Mouse (Mus musculus): ENCODE data around the gene Cep41. TPM values are rescaled to one million over a fixed set of nuclear protein-coding genes. Genes with fewer than 3 reads are reported as not detected.
A peak's percentile ranks its signal among the peaks of the same experiment; 100 is the strongest.

Cep41 gene
- polyA plus RNA-seq, 1 experiment from 2014 or later, result 14.2 TPM

DNA sequence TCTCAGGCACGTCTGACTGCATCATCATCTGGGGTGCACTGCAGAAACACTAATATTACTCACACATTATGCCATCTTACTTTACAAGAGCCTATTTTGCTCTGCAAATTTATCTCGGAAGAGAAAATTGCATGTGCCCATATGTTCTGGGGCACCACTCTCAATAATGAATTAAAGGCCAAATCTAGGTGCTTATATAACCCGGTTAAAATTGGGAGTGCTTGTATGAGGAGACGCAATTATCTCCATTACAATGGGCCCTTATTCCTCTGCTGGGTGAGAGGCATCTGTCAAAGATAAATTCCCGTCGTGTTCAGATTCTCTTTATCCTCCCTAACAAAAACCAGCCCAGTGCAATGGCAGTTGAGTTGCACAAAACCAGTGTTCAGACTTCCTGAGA, 28.8 kb downstream of the Cep41 start:
- ATAC-seq (ENCODE audit: low FRiP score), result no peak
- Histone ChIP-seq H3K9me3 (no peaks in the 10 kb centered on the region), H3K4me2 (no peak overlapping the region), H3K9ac (no peak overlapping the region), H3K27ac (peak overlapping the region; percentile 14), H3K27me3 (no peaks in the 10 kb centered on the region), H3K4me1 (replicated peaks) (peaks cover 15% of the 10 kb centered on the region), H3K4me3 (no peak overlapping the region), H3K36me3 (no peaks in the 10 kb centered on the region)
- 29% methylated on average over 6 of the region's 6 CpGs for WGBS

DNA sequence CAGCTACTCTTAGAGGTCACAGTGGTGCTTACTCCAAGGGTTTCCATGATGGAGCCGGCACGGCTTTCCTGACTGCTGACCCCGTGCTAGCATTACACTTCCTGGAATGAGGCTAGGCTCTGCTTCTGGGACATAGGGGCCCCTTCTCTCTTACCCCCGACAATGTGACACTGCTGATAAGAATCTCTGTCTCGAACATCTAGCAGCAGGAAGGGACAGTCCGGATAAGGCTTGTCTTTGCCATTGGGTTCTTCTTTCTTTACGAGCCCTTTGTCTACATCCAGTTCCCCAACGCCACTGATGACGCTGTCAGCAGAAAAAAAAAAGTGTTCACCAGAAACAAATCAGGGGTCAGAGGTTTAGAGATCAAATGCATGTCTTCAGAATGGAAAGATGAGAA, 34.9 kb downstream of the Cep41 start:
- H3K27me3 ChIP-seq, result no peaks in the 10 kb centered on the region
- H3K4me2 ChIP-seq, result no peak overlapping the region
- peaks cover 30% of the 10 kb centered on the region for H3K4me1 ChIP-seq (replicated peaks)
- H3K27ac ChIP-seq, result no peak overlapping the region
- ATAC-seq (ENCODE audit: low FRiP score), result no peak
- no peak overlapping the region for H3K9ac ChIP-seq
- H3K9me3 ChIP-seq, result no peaks in the 10 kb centered on the region
- no peak overlapping the region for H3K4me3 ChIP-seq
- H3K36me3 ChIP-seq, result no peaks in the 10 kb centered on the region
- WGBS, result 68% methylated on average over 9 of the region's 9 CpGs

DNA sequence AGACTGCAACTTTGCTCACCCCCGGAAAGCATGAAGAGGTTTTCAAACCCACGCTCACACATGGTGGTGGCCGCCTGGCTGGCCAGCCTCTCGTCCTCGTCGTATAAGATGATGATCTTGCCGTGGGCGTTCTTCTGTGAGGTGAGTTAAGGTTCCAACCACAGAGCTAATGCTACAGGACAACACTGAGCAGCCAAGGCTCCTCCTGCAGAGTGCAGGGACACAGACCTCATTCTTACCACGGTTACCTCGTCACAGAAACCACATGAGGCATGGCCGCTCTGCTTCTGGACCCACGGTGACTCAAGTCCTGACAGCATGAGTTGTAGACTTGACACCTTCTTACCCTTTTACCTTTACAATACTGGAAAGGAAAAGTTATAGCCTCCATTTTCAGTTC, 36.3 kb downstream of the Cep41 start:
- Histone ChIP-seq H3K27ac (no peak overlapping the region), H3K4me1 (replicated peaks) (peaks cover 43% of the 10 kb centered on the region), H3K27me3 (no peaks in the 10 kb centered on the region), H3K4me3 (no peak overlapping the region), H3K9me3 (no peaks in the 10 kb centered on the region), H3K9ac (no peak overlapping the region), H3K4me2 (no peak overlapping the region), H3K36me3 (no peaks in the 10 kb centered on the region)
- 94% methylated on average over 12 of the region's 12 CpGs for WGBS
- no peak for ATAC-seq (ENCODE audit: low FRiP score)

DNA sequence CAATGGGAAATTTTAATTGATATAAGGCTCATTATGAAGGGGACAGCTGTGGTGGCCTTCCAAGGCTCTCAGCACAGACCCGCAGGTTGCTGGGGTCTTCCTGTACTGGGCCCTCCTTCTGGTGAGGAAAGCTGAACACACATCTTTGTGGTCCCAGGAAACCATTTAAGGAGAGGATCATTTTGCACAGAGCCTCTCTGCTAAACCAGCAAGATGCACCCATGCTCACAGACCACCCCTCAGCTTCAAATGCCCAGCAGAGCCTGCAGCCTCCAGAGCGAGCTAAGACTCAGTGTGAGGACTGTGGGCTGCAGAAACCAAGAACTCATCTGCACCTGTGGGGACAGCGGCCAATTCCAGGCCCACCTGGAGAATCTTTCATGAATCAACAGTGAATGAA, 38.6 kb downstream of the Cep41 start:
- Histone ChIP-seq H3K9me3 (no peaks in the 10 kb centered on the region), H3K4me2 (no peak overlapping the region), H3K4me1 (replicated peaks) (peaks cover 46% of the 10 kb centered on the region), H3K36me3 (no peaks in the 10 kb centered on the region), H3K27me3 (no peaks in the 10 kb centered on the region), H3K27ac (peak overlapping the region; percentile 80), H3K4me3 (no peak overlapping the region), H3K9ac (peak overlapping the region; percentile 19; the same call in 1 of the 2 replicates)
- 71% methylated on average over 3 of the region's 3 CpGs for WGBS
- ATAC-seq (ENCODE audit: low FRiP score), result no peak

- no peaks in the 10 kb centered on the region for H3K27me3 ChIP-seq
- peak overlapping the region; percentile 80 for H3K27ac ChIP-seq
- ATAC-seq (ENCODE audit: low FRiP score), result peak; percentile 33; the same call in 1 of the 2 replicates
- H3K36me3 ChIP-seq, result no peaks in the 10 kb centered on the region
- no peak overlapping the region; the same call in 1 of the 2 replicates for H3K9ac ChIP-seq
- no peak overlapping the region for H3K4me2 ChIP-seq
- no peaks in the 10 kb centered on the region for H3K9me3 ChIP-seq
- H3K4me1 ChIP-seq (replicated peaks), result peaks cover 51% of the 10 kb centered on the region
- no peak overlapping the region for H3K4me3 ChIP-seq
- 24% methylated on average over 6 of the region's 6 CpGs for WGBS
These were observed 39.1 kb downstream of the Cep41 start for GRCm38 (mm10) chr6:30654402-30654859.

GRCm38 (mm10) chr6:30653518-30653917, 40.0 kb downstream of the Cep41 start:
- no peak for ATAC-seq (ENCODE audit: low FRiP score)
- H3K27me3 ChIP-seq, result no peaks in the 10 kb centered on the region
- H3K4me3 ChIP-seq, result no peak overlapping the region
- peak overlapping the region; percentile 80 for H3K27ac ChIP-seq
- H3K4me1 ChIP-seq (replicated peaks), result peaks cover 53% of the 10 kb centered on the region
- no peak overlapping the region for H3K4me2 ChIP-seq
- no peaks in the 10 kb centered on the region for H3K36me3 ChIP-seq
- 82% methylated on average over 6 of the region's 6 CpGs for WGBS
- no peaks in the 10 kb centered on the region for H3K9me3 ChIP-seq
- H3K9ac ChIP-seq, result no peak overlapping the region

DNA sequence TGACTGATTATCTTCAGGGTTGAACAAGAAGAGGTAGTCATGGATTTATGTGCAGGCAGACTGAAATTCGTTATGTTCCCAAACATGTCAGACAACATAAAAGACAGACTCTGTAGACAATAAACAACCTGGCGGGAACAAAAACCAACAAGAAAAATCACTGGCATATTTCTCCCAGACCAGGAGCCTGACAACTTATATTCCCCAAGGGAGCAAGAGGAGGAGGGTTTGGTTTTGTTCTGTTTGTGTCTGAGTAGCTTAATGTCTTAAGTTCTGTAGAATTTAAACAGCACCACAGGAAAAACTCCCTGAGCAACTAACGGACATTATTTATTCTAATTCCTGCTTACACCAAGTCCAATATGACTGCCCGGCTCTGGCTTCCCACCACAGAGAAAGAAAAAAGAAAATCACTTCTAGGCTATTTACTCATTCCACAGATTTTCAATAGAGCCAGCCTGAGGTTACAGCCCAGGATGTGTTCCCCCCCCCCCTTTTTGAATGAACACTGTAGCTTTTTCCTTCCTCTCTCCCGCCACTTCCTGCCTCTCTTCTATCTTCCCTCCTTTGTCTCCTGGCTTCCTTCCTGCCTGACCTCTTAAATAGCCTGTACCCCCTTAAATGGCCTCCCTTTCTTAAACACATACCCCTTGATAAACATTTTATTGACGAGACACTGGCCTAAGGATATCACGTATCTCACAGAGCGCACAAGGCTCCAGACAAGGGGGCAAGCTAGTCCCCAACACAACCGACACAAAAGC, 40.9 kb downstream of the Cep41 start:
- Histone ChIP-seq H3K4me2 (no peak overlapping the region), H3K27me3 (no peaks in the 10 kb centered on the region), H3K9ac (no peak overlapping the region), H3K9me3 (no peaks in the 10 kb centered on the region), H3K36me3 (no peaks in the 10 kb centered on the region), H3K27ac (peak overlapping the region; percentile 80), H3K4me3 (no peak overlapping the region), H3K4me1 (replicated peaks) (peaks cover 53% of the 10 kb centered on the region)
- WGBS, result 52% methylated on average over 9 of the region's 9 CpGs
- ATAC-seq (ENCODE audit: low FRiP score), result no peak

GRCm38 (mm10) chr6:30649651-30650296, 43.8 kb downstream of the Cep41 start:
- Histone ChIP-seq H3K27me3 (no peaks in the 10 kb centered on the region), H3K4me1 (replicated peaks) (peaks cover 42% of the 10 kb centered on the region), H3K4me3 (no peak overlapping the region), H3K27ac (peak overlapping the region; percentile 66; the same call in 1 of the 2 replicates), H3K9ac (no peak overlapping the region), H3K4me2 (no peak overlapping the region), H3K36me3 (no peaks in the 10 kb centered on the region), H3K9me3 (no peaks in the 10 kb centered on the region)
- 59% methylated on average over 11 of the region's 11 CpGs for whole genome bisulfite sequencing
- no peak for ATAC-seq (ENCODE audit: low FRiP score)

DNA sequence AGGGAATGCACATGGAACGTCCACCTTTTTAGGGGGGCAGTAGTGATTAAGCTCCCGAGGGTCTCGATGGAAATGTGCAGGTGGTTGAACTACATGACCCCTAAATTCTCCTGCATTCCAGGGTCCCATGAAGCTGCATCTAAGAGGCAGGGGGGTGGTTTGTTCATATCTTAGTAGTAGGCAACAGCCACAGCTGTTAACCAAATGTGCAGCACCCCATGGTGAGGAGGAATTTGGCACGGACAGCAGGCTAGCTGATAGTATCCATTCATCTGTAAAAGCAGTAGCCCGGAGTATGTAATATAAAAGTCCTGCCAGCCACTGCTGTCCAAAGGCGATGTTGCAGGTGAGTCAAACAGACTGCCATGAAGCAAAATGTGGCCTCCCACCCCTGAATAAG, 48.2 kb downstream of the Cep41 start:
- Histone ChIP-seq H3K27ac (no peak overlapping the region), H3K4me3 (no peak overlapping the region), H3K4me2 (no peak overlapping the region), H3K4me1 (replicated peaks) (peaks cover 26% of the 10 kb centered on the region), H3K9me3 (no peaks in the 10 kb centered on the region), H3K27me3 (no peaks in the 10 kb centered on the region), H3K9ac (no peak overlapping the region), H3K36me3 (no peaks in the 10 kb centered on the region)
- WGBS, result 70% methylated on average over 6 of the region's 6 CpGs
- no peak for ATAC-seq (ENCODE audit: low FRiP score)

- Histone ChIP-seq H3K9ac (no peak overlapping the region), H3K4me2 (no peak overlapping the region), H3K9me3 (no peaks in the 10 kb centered on the region), H3K4me1 (replicated peaks) (peaks cover 19% of the 10 kb centered on the region), H3K4me3 (no peak overlapping the region), H3K36me3 (no peaks in the 10 kb centered on the region), H3K27me3 (no peaks in the 10 kb centered on the region), H3K27ac (0 out of 2 replicates have a peak overlapping the region, but pooled peaks have one; percentile 44)
- 55% methylated on average over 3 of the region's 3 CpGs for WGBS
- no peak for ATAC-seq (ENCODE audit: low FRiP score)
These were observed 49.1 kb downstream of the Cep41 start for GRCm38 (mm10) chr6:30644462-30644861.

- H3K9me3 ChIP-seq, result no peaks in the 10 kb centered on the region
- no peak overlapping the region for H3K4me3 ChIP-seq
- no peak for ATAC-seq (ENCODE audit: low FRiP score)
- H3K9ac ChIP-seq, result no peak overlapping the region
- no peaks in the 10 kb centered on the region for H3K36me3 ChIP-seq
- 85% methylated on average over 12 of the region's 12 CpGs for WGBS
- no peak overlapping the region for H3K4me2 ChIP-seq
- H3K27me3 ChIP-seq, result no peaks in the 10 kb centered on the region
- H3K27ac ChIP-seq, result 0 out of 2 replicates have a peak overlapping the region, but pooled peaks have one; percentile 44
- H3K4me1 ChIP-seq (replicated peaks), result peaks cover 17% of the 10 kb centered on the region
These were observed 49.7 kb downstream of the Cep41 start for GRCm38 (mm10) chr6:30643694-30644460.

GRCm38 (mm10) chr6:30638674-30639268, 54.8 kb downstream of the Cep41 start, which contains the start of gene Cpa1:
Gene Cpa1 (plus strand): TSS chr6:30639218.
- Histone ChIP-seq H3K4me2 (no peak within 1 kb of the TSS), H3K9me3 (no peaks in the 10 kb centered on the region), H3K4me3 (no peak within 1 kb of the TSS), H3K36me3 (no peaks in the 10 kb centered on the region), H3K27me3 (no peaks in the 10 kb centered on the region), H3K4me1 (replicated peaks) (peaks cover 7% of the 10 kb centered on the region; the same call in 1 of the 2 replicates), H3K27ac (no peak within 1 kb of the TSS), H3K9ac (no peak within 1 kb of the TSS)
- no peak for ATAC-seq (ENCODE audit: low FRiP score)
- WGBS, result 91% methylated on average over 5 of the region's 5 CpGs
